ENCODE assay signal across 8 mouse cellular contexts in the genomic region with DNA sequence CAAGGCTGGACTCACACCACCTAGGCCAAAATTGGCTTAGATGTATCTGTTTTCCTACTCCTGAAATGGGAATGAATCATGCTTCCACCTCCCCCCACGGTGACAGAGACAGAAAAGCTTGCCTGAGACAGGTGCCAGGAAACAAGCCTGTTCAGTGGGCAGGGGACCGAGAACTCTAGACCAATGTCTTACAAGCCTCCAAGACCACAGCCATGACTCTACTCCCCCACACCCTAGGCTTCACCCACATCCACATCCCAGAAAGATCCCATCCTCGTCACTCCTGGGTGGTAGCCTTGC. TPM values are rescaled to one million over a fixed set of nuclear protein-coding genes. Genes with fewer than 3 reads are reported as not detected.
DNase-seq lines count a peak whose midpoint lies in the region; ATAC-seq and TF ChIP-seq lines count a peak whose summit lies in the region.

No protein-coding gene starts in this region.

- peaks cover 27% of the 10 kb centered on the region for H3K4me1 ChIP-seq in heart, adult 2 months (ENCODE audit: control insufficient read depth, insufficient read depth, low read length)
- peaks cover 27% of the 10 kb centered on the region for H3K4me1 ChIP-seq in lung, embryonic 15.5 days
- H3K4me1 ChIP-seq in lung, adult 2 months (ENCODE audit: control insufficient read depth, insufficient read depth, low read length), result peaks cover 28% of the 10 kb centered on the region
- peaks cover 22% of the 10 kb centered on the region for H3K4me1 ChIP-seq in embryonic facial prominence, embryonic 12.5 days
- peaks cover 5% of the 10 kb centered on the region; the same call in 1 of the 2 replicates for H3K4me1 ChIP-seq in small intestine, adult 2 months (ENCODE audit: control insufficient read depth, insufficient read depth, insufficient read length, low read length)

- H3K9ac ChIP-seq in heart, adult 2 months (ENCODE audit: low read depth, low read length), result peak overlapping the region; percentile 14
- peak overlapping the region; percentile 5 for H3K9ac ChIP-seq in lung, embryonic 15.5 days
- H3K9ac ChIP-seq in embryonic facial prominence, embryonic 12.5 days, result no peak overlapping the region

- H3K9me3 ChIP-seq in lung, embryonic 15.5 days, result no peaks in the 10 kb centered on the region
- H3K9me3 ChIP-seq in embryonic facial prominence, embryonic 12.5 days, result no peaks in the 10 kb centered on the region

- H3K27me3 ChIP-seq in heart, adult 2 months (ENCODE audit: control insufficient read depth, insufficient read depth, low read length), result no peaks in the 10 kb centered on the region
- H3K27me3 ChIP-seq in lung, embryonic 15.5 days, result no peaks in the 10 kb centered on the region
- H3K27me3 ChIP-seq in embryonic facial prominence, embryonic 12.5 days, result no peaks in the 10 kb centered on the region
- no peaks in the 10 kb centered on the region for H3K27me3 ChIP-seq in small intestine, adult 2 months (ENCODE audit: control insufficient read depth, insufficient read depth, low read length)

- H3K79me2 ChIP-seq in heart, adult 2 months (replicated peaks; ENCODE audit: control insufficient read depth, insufficient read depth, low read length), result no peaks in the 10 kb centered on the region

- no peak for TF ChIP-seq CTCF in heart, adult 2 months (IDR thresholded peaks at IDR 0.05)
- TF ChIP-seq CTCF in lung, adult 2 months (IDR thresholded peaks at IDR 0.05; ENCODE audit: insufficient read depth, low read length), result no peak
- no peak for TF ChIP-seq CTCF in small intestine, adult 2 months (IDR thresholded peaks at IDR 0.05; ENCODE audit: extremely low read depth, insufficient read length, insufficient replicate concordance, low read depth, low read length)

- peak overlapping the region; percentile 78 for H3K27ac ChIP-seq in heart, adult 2 months
- H3K27ac ChIP-seq in lung, embryonic 15.5 days, result peak overlapping the region; percentile 94
- peak overlapping the region; percentile 91 for H3K27ac ChIP-seq in embryonic facial prominence, embryonic 12.5 days
- H3K27ac ChIP-seq in small intestine, adult 2 months (ENCODE audit: insufficient read depth, low read depth, low read length), result peak overlapping the region; percentile 3; the same call in 1 of the 2 replicates

- H3K4me2 ChIP-seq in lung, embryonic 15.5 days, result peak overlapping the region; percentile 41
- peak overlapping the region; percentile 33 for H3K4me2 ChIP-seq in embryonic facial prominence, embryonic 12.5 days (replicated peaks)

- TF ChIP-seq EP300 in heart, adult 2 months (IDR thresholded peaks at IDR 0.05; ENCODE audit: insufficient read depth, low read depth, low read length), result no peak

- no peak for DNase-seq in heart, adult 2 months
- DNase-seq in heart, postnatal 14 days, result no peak
- no peak for DNase-seq in lung, adult 2 months
- no peak for DNase-seq in natural killer cell, adult 2 months (ENCODE audit: low spot score in 2 of 2)
- no peak for DNase-seq in urinary bladder, adult 2 months (ENCODE audit: low spot score)

- intact Hi-C loops in heart, adult 2 months (cut with DNase I), result loop anchor here (2.0 to 10.0 kb wide), 4 partner anchors 17 to 1119 kb away; partner anchors contain the start of genes Klf15 and Plxna1
- intact Hi-C loops in heart, postnatal 14 days (cut with DNase I), result no loop called here

- no peak for ATAC-seq in lung, embryonic 15.5 days (ENCODE audit: borderline replicate concordance, extremely low read depth, low FRiP score, low TSS enrichment)
- no peak for ATAC-seq in embryonic facial prominence, embryonic 12.5 days (ENCODE audit: insufficient number of reproducible peaks, insufficient read depth, low FRiP score, low TSS enrichment)

- H3K4me3 ChIP-seq in heart, adult 2 months, result peak overlapping the region; percentile 24; the same call in 1 of the 2 replicates
- no peak overlapping the region for H3K4me3 ChIP-seq in lung, embryonic 15.5 days
- H3K4me3 ChIP-seq in lung, adult 2 months (replicated peaks; ENCODE audit: extremely low read depth, low read depth, low read length), result no peak overlapping the region
- H3K4me3 ChIP-seq in embryonic facial prominence, embryonic 12.5 days, result no peak overlapping the region
- H3K4me3 ChIP-seq in small intestine, adult 2 months (ENCODE audit: low read depth, low read length), result no peak overlapping the region

- TF ChIP-seq POLR2A in heart, adult 2 months (IDR thresholded peaks at IDR 0.05; ENCODE audit: insufficient read depth, low read depth, low read length), result no peak
- TF ChIP-seq POLR2A in lung, adult 2 months (IDR thresholded peaks at IDR 0.05; ENCODE audit: borderline replicate concordance, extremely low read depth, low read depth, low read length), result no peak
- no peak for TF ChIP-seq POLR2A in small intestine, adult 2 months (IDR thresholded peaks at IDR 0.05; ENCODE audit: low read depth, low read length)

- no peaks in the 10 kb centered on the region for H3K36me3 ChIP-seq in heart, adult 2 months (ENCODE audit: control insufficient read depth, insufficient read depth, low read length)
- H3K36me3 ChIP-seq in lung, embryonic 15.5 days, result peaks cover 60% of the 10 kb centered on the region
- peaks cover 71% of the 10 kb centered on the region for H3K36me3 ChIP-seq in embryonic facial prominence, embryonic 12.5 days
- peaks cover 4% of the 10 kb centered on the region for H3K36me3 ChIP-seq in small intestine, adult 2 months (ENCODE audit: control insufficient read depth, insufficient read depth, low read length)

- WGBS in heart, adult 2 months, result 25% methylated on average over 3 of the region's 3 CpGs
- WGBS in lung, embryonic 15.5 days, result 43% methylated on average over 3 of the region's 3 CpGs
- WGBS in lung, adult 2 months, result 34% methylated on average over 3 of the region's 3 CpGs
- 63% methylated on average over 3 of the region's 3 CpGs for WGBS in embryonic facial prominence, embryonic 12.5 days
- WGBS in small intestine, adult 2 months, result 72% methylated on average over 3 of the region's 3 CpGs

RNA-seq across cellular contexts. Expression of gene Plxna1, which starts 17.0 kb away (rescaled TPM):
- total RNA-seq in heart, adult 2 months (2021), result 10 to 100 TPM; 17.3 to 21.9 TPM
- polyA plus RNA-seq in heart, adult 2 months (2012; rRNA removed), result 19.9 and 29.3 TPM in 2 replicates
- total RNA-seq in heart, postnatal 14 days (2021), result 10 to 100 TPM; 26.2 to 32.6 TPM
- 25.1 and 27.5 TPM in 2 replicates for polyA plus RNA-seq in lung, embryonic 15.5 days (2015; fragmentation: Nextera tagmentation; extraction: Ambion mirVana)
- polyA plus RNA-seq in lung, adult 2 months (2012; rRNA removed), result 153 and 189 TPM in 2 replicates
- 35.0 and 37.1 TPM in 2 replicates for polyA plus RNA-seq in embryonic facial prominence, embryonic 12.5 days (2016; fragmentation: Nextera tagmentation; extraction: Ambion mirVana)
- polyA plus RNA-seq in small intestine, adult 2 months (2012; rRNA removed), result 12.7 and 24.3 TPM in 2 replicates
- polyA plus RNA-seq in urinary bladder, adult 2 months (2012; rRNA removed), result 34.0 and 36.0 TPM in 2 replicates

Comparison
In these comparisons a context has a peak if more than half of its experiments do, and no peak if none do; other contexts are left out.
1. H3K27ac ChIP-seq: peak in every context shown above with its lines; median percentile 94 in lung, embryonic 15.5 days; 91 in embryonic facial prominence, embryonic 12.5 days; 78 in heart, adult 2 months; 3 in small intestine, adult 2 months.